Mouse (Mus musculus) limb, embryonic 13.5 days (tissue): ENCODE results near the gene Ift140. TPM values are rescaled to one million over a fixed set of nuclear protein-coding genes. Genes with fewer than 3 reads are reported as not detected.
"Not testable (repeated sequence)": the region's sequence is repeated elsewhere in the genome, so short reads cannot be mapped to it uniquely, and the experiment has no call there.

ENCODE experiments used
- ATAC-seq: fragments of 200-750 bp; cut with Nextera tagmentation; 2 replicates; pipeline ENCODE4 v1.8.0; 2017; ENCODE audit warnings: low read depth, moderate number of reproducible peaks, moderate TSS enrichment; ENCODE audit not compliant: low FRiP score
- H3K27ac ChIP-seq: fragments of 300-500 bp; sonication (generic); 2 replicates; pipeline ENCODE4 v1.5.1; 2015; ENCODE audit warnings: inconsistent platforms, mild to moderate bottlenecking, moderate library complexity
- H3K27me3 ChIP-seq: fragments of 300-500 bp; sonication (generic); 2 replicates; pipeline ENCODE4 v1.6.1; 2015; ENCODE audit warnings: mild to moderate bottlenecking, inconsistent platforms
- H3K36me3 ChIP-seq: fragments of 300-500 bp; sonication (generic); 2 replicates; pipeline ENCODE4 v1.6.1; 2015; ENCODE audit warnings: inconsistent platforms, mild to moderate bottlenecking, moderate library complexity
- H3K4me1 ChIP-seq: fragments of 300-500 bp; sonication (generic); 2 replicates; pipeline ENCODE4 v1.6.1; 2015; ENCODE audit warnings: inconsistent platforms
- H3K4me2 ChIP-seq: fragments of 300-500 bp; sonication (generic); replicated peaks from 2 replicates; pipeline ENCODE4 v1.6.1; 2015; ENCODE audit warnings: inconsistent platforms, mild to moderate bottlenecking, moderate library complexity
- H3K4me3 ChIP-seq: fragments of 300-500 bp; sonication (generic); 2 replicates; pipeline ENCODE4 v1.5.1; 2015; ENCODE audit warnings: moderate library complexity, mild to moderate bottlenecking, inconsistent platforms
- H3K9ac ChIP-seq: fragments of 300-500 bp; sonication (generic); 2 replicates; pipeline ENCODE4 v1.6.1; 2015; ENCODE audit warnings: mild to moderate bottlenecking, inconsistent platforms
- H3K9me3 ChIP-seq: fragments of 300-500 bp; sonication (generic); 2 replicates; pipeline ENCODE4 v1.6.1; 2016; ENCODE audit warnings: inconsistent platforms
- WGBS: fragments of 180-500 bp; shearing (Covaris S2); methylation state at CpG from one replicate; pipeline ENCODE4 v1.1.7; 2015; 5-methylcytosine and 5-hydroxymethylcytosine counted together
- polyA plus RNA-seq: library from polyadenylated mRNA; unstranded; fragments of >200 nt; fragmentation: Nextera tagmentation; extraction: Ambion mirVana; gene quantifications from 2 replicates; pipeline ENCODE4 v1.2.1, GENCODE M21; 2015

Gene Ift140
- polyA plus RNA-seq, 1 experiment from 2014 or later, result 22.5 TPM

GRCm38 (mm10) chr17:25109578-25109977 lies 93.7 kb downstream of the Ift140 start:
- 75% methylated on average over 2 of the region's 2 CpGs for WGBS
- H3K36me3 ChIP-seq, result peaks cover 96% of the 10 kb centered on the region
- H3K9ac ChIP-seq, result no peak overlapping the region
- H3K27ac ChIP-seq, result no peak overlapping the region
- no peak overlapping the region for H3K4me2 ChIP-seq
- 0 out of 2 replicates have a peak, but pooled peaks have one; percentile 51 for ATAC-seq
- H3K9me3 ChIP-seq, result no peaks in the 10 kb centered on the region
- peaks cover 2% of the 10 kb centered on the region for H3K4me1 ChIP-seq
- H3K27me3 ChIP-seq, result no peaks in the 10 kb centered on the region
- H3K4me3 ChIP-seq, result no peak overlapping the region

GRCm38 (mm10) chr17:25110590-25110989 lies 94.7 kb downstream of the Ift140 start:
- Histone ChIP-seq H3K27ac (no peak overlapping the region), H3K27me3 (no peaks in the 10 kb centered on the region), H3K36me3 (peaks cover 86% of the 10 kb centered on the region), H3K9ac (no peak overlapping the region), H3K4me1 (peaks cover 8% of the 10 kb centered on the region), H3K4me3 (no peak overlapping the region), H3K9me3 (no peaks in the 10 kb centered on the region), H3K4me2 (no peak overlapping the region)
- WGBS, result 94% methylated on average over 6 of the region's 6 CpGs
- no peak for ATAC-seq

DNA sequence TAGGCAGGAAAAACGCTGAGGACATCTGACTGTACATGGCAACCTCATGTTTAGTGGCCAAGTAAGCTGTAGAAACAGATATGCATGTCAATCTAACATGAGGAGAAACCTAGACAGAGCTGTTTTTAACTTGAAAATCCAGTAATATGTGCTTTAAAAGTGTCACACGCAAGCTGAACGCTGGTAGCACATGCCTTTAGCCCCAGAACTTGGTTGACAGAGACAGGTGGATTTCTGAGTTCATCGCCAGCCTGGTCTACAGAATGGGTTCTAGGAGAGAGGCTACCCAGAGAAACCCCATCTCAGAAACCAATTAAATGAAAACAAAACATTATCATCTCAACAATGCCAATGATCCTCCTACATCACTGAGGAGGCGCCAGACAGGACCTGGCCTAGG lies 95.3 kb downstream of the Ift140 start:
- WGBS, result 88% methylated on average over 5 of the region's 5 CpGs
- Histone ChIP-seq H3K4me3 (no peak overlapping the region), H3K4me2 (no peak overlapping the region), H3K27ac (no peak overlapping the region), H3K9ac (no peak overlapping the region), H3K9me3 (no peaks in the 10 kb centered on the region), H3K4me1 (peaks cover 11% of the 10 kb centered on the region), H3K27me3 (no peaks in the 10 kb centered on the region), H3K36me3 (peaks cover 80% of the 10 kb centered on the region)
- ATAC-seq, result no peak

DNA sequence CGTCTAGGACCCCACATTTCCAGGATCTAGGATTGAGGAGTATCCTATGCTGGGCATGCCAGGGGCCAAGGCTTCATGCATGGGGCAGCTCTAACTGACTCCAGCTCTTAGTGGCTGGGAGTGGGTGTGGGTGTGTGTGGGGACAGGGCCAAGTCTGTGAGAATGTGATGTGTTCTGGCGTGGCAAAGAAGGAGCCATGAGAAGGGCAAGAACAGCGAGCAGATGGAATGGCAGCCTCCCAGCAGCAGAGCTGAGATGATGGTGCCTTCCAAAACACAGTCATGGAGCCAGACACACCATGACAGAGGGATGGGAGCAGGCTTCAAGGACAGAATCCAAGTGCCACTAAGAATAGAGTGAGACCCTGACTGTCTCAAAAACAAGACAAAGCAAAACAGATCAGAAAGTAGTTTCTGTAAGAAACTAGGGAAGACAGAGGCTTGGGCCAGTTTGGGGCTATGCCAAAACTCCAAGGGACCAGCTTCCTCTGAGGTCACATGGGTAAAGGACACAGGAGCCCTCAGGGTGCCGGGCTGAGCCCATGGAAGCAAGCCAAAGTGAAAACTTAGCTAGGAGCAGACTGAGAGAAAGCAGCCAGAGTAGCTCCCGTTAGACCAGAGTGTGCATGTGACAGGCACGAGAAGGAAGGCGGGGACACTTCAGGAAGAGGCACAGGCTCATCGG lies 96.0 kb downstream of the Ift140 start:
- H3K36me3 ChIP-seq, result peaks cover 73% of the 10 kb centered on the region
- no peaks in the 10 kb centered on the region for H3K9me3 ChIP-seq
- H3K27ac ChIP-seq, result no peak overlapping the region
- WGBS, result 86% methylated on average over 8 of the region's 8 CpGs
- no peaks in the 10 kb centered on the region for H3K27me3 ChIP-seq
- no peak overlapping the region for H3K9ac ChIP-seq
- no peak overlapping the region for H3K4me2 ChIP-seq
- H3K4me1 ChIP-seq, result peaks cover 14% of the 10 kb centered on the region
- no peak for ATAC-seq
- H3K4me3 ChIP-seq, result no peak overlapping the region

DNA sequence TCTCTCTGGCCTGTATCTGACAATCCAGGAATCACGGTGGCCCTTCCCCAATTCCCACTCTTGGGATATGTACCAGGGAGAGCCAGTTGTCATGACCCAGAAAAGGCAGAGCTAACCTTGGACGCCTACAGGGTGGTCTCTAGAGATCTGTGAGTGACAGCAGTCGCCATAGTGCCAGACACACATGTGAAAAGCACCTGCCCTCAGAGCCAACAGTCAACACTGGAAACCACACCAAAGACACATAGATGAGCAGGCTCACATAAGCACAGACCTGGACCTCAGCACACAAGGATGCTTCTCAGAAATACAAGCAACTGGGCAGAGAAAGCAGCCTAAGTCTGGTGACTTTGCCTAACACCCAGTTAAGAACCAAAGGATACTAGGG lies 96.5 kb downstream of the Ift140 start:
- Histone ChIP-seq H3K27me3 (no peaks in the 10 kb centered on the region), H3K9ac (no peak overlapping the region), H3K4me3 (no peak overlapping the region), H3K27ac (no peak overlapping the region), H3K9me3 (no peaks in the 10 kb centered on the region), H3K36me3 (peaks cover 68% of the 10 kb centered on the region), H3K4me1 (peaks cover 14% of the 10 kb centered on the region), H3K4me2 (no peak overlapping the region)
- ATAC-seq, result no peak
- WGBS, result 82% methylated on average over 3 of the region's 3 CpGs

- ATAC-seq, result no peak; the same call in none of the 2 replicates
- H3K9ac ChIP-seq, result peak overlapping the region; percentile 68
- H3K9me3 ChIP-seq, result no peaks in the 10 kb centered on the region
- H3K4me1 ChIP-seq, result peaks cover 14% of the 10 kb centered on the region
- peak overlapping the region; percentile 68 for H3K4me3 ChIP-seq
- peak overlapping the region; percentile 89 for H3K27ac ChIP-seq
- no peaks in the 10 kb centered on the region for H3K27me3 ChIP-seq
- peak overlapping the region; percentile 96 for H3K4me2 ChIP-seq
- 9% methylated on average over 23 of the region's 23 CpGs for WGBS
- H3K36me3 ChIP-seq, result peaks cover 42% of the 10 kb centered on the region
Observed at GRCm38 (mm10) chr17:25114908-25115645, 99.2 kb downstream of the Ift140 start.

- WGBS, result 4% methylated on average over 40 of the region's 40 CpGs
- peak; percentile 93 for ATAC-seq
Observed at GRCm38 (mm10) chr17:25115664-25116432, 100.0 kb downstream of the Ift140 start, which contains the start of gene Telo2. Gene Telo2, minus strand, starts transcription at chr17:25115967.

GRCm38 (mm10) chr17:25117263-25117662 lies 101.4 kb downstream of the Ift140 start:
- Histone ChIP-seq H3K4me1 (peaks cover 18% of the 10 kb centered on the region), H3K4me2 (no peak overlapping the region), H3K27ac (no peak overlapping the region), H3K9me3 (no peaks in the 10 kb centered on the region), H3K4me3 (no peak overlapping the region), H3K27me3 (no peaks in the 10 kb centered on the region), H3K9ac (no peak overlapping the region), H3K36me3 (peaks cover 20% of the 10 kb centered on the region; the same call in 1 of the 2 replicates)
- WGBS, result 41% methylated on average over 4 of the region's 4 CpGs
- ATAC-seq, result no peak

More at GRCm38 (mm10) chr17:25115664-25116432, 100.0 kb downstream of the Ift140 start, which contains the start of gene Telo2:
- H3K27me3 ChIP-seq, result no peaks in the 10 kb centered on the region
- peak within 1 kb of the TSS; percentile 96 for H3K4me2 ChIP-seq
- peak within 1 kb of the TSS; percentile 68 for H3K4me3 ChIP-seq
- H3K9ac ChIP-seq, result peak within 1 kb of the TSS; percentile 68
- peaks cover 18% of the 10 kb centered on the region for H3K4me1 ChIP-seq
- peaks cover 34% of the 10 kb centered on the region for H3K36me3 ChIP-seq
- no peaks in the 10 kb centered on the region for H3K9me3 ChIP-seq
- H3K27ac ChIP-seq, result peak within 1 kb of the TSS; percentile 89

- peak within 1 kb of the TSS; percentile 50; the same call in 1 of the 2 replicates for H3K9ac ChIP-seq
- H3K27ac ChIP-seq, result peak within 1 kb of the TSS; percentile 22; the same call in 1 of the 2 replicates
- peaks cover 10% of the 10 kb centered on the region; the same call in 1 of the 2 replicates for H3K4me1 ChIP-seq
- 0 out of 2 replicates have a peak, but pooled peaks cover 4% of the 10 kb centered on the region for H3K27me3 ChIP-seq
- ATAC-seq, result no peak
- 13% methylated on average over 3 of the region's 3 CpGs for WGBS
- no peak within 1 kb of the TSS for H3K4me3 ChIP-seq
- H3K36me3 ChIP-seq, result no peaks in the 10 kb centered on the region
- H3K9me3 ChIP-seq, result no peaks in the 10 kb centered on the region
- H3K4me2 ChIP-seq, result no peak within 1 kb of the TSS
Observed at GRCm38 (mm10) chr17:25120406-25120805, 104.5 kb downstream of the Ift140 start, which contains the start of gene Ptx4. Gene Ptx4, plus strand, starts transcription at chr17:25120760.

DNA sequence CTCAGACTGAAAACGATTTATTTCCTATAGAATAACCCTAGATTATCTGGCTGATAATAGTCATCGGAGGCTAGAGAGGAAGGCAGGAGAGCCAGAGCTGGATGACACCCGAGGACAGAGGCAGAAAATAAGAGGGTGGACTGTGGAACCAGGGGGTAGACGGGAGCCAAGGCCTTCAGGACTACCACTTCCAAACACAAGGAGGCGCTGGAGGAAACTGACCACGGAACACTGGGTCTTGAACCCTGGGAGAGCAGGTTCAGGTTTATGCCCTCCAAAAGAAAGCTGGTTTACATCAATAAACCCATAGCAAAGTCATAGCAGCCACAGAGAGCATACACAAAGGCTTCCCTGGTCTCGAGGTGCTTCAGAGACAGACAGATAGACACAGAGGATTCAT lies 108.1 kb downstream of the Ift140 start:
- WGBS, result 32% methylated on average over 7 of the region's 7 CpGs
- H3K9me3 ChIP-seq, result no peaks in the 10 kb centered on the region
- no peak overlapping the region for H3K27ac ChIP-seq
- H3K27me3 ChIP-seq, result 0 out of 2 replicates have a peak, but pooled peaks cover 4% of the 10 kb centered on the region
- no peak overlapping the region for H3K9ac ChIP-seq
- H3K36me3 ChIP-seq, result no peaks in the 10 kb centered on the region
- no peak overlapping the region for H3K4me3 ChIP-seq
- no peak overlapping the region for H3K4me2 ChIP-seq
- ATAC-seq, result no peak
- peaks cover 4% of the 10 kb centered on the region; the same call in 1 of the 2 replicates for H3K4me1 ChIP-seq

GRCm38 (mm10) chr17:25125442-25126060 lies 109.7 kb downstream of the Ift140 start:
- H3K9me3 ChIP-seq, H3K27ac ChIP-seq, H3K27me3 ChIP-seq, H3K9ac ChIP-seq, H3K36me3 ChIP-seq, ATAC-seq, H3K4me3 ChIP-seq, H3K4me1 ChIP-seq, H3K4me2 ChIP-seq: not testable (repeated sequence)
- whole genome bisulfite sequencing, result 80% methylated on average over 3 of the region's 3 CpGs
